Mouse (Mus musculus): ENCODE measurements around the gene Gak. TPM values are rescaled to one million over a fixed set of nuclear protein-coding genes. Genes with fewer than 3 reads are reported as not detected.
"Not testable (repeated sequence)": the region's sequence is repeated elsewhere in the genome, so short reads cannot be mapped to it uniquely, and the experiment has no call there.

Gak gene
- total RNA-seq, 2 experiments from 2014 or later = 98.1 to 98.8 TPM

DNA sequence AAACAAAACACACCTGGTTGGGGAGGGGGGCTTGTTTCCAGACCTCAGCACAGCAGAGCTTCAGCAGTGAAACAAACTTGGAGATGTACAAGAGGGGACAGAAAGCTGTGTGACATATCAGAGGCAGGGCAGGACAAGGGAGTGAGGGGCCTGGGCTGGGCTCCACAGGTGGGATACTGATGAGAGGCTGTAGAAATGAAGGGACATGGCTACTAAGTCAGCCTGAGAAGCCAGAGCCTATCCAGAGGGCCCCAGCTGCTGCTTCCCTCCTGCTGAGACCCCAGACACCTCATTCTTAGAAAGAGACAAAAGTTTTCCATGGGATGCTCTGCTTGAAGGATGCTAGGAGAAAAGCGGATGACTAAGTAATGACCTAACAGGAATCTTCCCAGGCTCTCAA, 29.1 kb upstream of the Gak start:
- DNase-seq (ENCODE audit: low spot score in 2 of 2) = no peak
- intact Hi-C loops (cut with DNase I) = no loop called here

DNA sequence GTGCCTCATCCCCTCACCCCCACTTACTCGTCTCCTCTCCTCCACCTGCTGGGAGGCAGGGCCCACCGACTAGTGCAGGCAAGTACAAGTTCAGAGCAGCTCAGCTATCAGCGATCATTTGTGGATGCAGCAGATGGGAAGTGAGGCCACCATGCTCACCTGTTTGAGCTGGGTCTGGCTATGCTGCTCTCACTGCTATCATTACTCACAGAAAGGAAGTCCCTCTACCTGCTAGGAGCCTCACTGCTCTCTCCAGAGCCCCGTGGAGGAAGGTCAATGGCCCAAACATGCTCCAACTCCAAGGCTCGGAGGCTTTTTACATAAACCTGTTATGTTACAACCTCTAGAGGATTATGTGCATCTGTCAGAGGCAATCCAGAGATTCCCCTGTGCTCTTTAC, 27.9 kb upstream of the Gak start:
- intact Hi-C loops (cut with DNase I) = no loop called here
- DNase-seq (ENCODE audit: low spot score in 2 of 2) = no peak

DNA sequence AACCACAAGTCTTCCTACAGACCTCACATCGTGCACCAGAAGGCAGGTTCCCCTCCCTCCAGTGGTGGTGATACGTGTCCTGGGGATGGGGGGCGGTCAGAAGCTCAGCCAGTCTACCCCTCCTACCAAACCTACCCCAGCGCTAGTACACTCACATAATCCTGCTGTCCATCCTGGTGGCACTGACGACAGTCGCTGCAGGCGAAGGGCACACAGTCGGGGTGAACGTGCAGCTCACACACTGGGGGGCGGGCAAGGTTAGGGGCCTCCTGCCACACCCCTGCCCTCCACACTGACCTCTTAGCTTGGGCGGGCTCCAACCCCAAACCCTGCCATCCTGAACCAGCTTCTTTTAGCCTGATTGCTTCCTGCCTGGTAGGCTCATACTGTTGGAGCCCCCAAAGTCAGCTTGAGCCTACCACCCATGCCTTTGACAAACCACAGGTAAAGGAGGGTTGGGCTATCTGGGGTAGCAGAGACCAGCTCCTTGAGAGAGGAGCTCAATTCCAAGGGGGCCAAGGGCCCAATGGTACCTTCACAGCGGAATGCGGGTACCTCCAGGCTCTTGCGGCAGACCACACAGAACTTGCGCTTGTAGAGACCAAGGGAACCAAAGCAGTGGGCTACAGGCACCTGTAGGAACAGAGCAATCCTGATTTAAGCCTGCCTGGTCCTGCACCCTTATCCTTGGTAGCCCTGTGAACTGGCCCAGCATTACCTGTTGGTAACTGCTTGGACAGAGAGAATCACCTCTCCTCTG, 26.5 kb upstream of the Gak start:
- intact Hi-C loops (cut with DNase I) = no loop called here
- DNase-seq (ENCODE audit: low spot score in 2 of 2) = no peak

DNA sequence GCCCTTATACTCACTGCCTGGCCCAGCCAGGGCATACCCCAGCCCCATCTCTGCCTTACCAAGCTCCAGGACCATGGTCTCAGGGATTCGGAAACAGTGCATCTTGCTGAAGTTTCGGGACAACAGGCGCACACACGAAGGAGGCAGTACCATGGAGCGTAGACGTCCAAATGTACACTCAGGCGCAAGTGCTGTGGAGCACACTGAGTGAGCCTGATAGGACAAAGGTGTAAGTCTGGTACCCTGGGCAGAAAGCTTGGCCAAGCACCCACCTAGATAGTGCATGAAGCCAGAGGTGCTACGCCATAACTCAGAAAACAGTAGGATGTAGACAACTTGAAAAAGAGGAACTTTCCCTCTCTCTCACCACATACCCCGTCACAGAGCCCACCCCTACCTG, 25.8 kb upstream of the Gak start:
- intact Hi-C loops (cut with DNase I) = no loop called here
- no peak for DNase-seq (ENCODE audit: low spot score in 2 of 2)

DNA sequence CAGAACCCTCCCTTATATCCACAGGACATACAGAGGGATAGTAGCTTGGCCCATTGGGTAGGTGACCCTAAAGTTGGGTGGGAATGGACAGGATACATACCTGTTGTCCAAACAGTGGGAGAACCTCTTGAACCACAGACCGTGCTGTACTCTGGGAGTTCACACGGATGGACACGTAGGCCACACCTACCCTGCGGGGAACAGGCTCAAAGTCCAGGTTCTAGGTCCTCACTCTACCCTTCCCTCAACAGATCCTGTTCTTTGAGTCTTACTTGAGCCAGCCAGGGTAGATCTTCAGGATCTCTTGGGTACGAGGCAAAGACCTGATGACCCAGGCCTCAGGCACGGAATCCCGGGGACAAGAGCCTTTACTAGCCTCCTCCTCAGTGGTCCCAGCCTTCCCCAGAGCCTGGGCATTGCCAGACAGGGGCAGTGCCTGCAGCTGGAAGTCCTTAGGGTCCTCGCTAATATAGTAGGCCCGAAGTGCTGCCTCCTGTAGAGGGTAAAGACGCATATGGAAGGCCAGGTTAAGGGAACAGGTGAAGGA, 25.0 kb upstream of the Gak start:
- intact Hi-C loops (cut with DNase I) = no loop called here
- DNase-seq (ENCODE audit: low spot score in 2 of 2) = no peak

DNA sequence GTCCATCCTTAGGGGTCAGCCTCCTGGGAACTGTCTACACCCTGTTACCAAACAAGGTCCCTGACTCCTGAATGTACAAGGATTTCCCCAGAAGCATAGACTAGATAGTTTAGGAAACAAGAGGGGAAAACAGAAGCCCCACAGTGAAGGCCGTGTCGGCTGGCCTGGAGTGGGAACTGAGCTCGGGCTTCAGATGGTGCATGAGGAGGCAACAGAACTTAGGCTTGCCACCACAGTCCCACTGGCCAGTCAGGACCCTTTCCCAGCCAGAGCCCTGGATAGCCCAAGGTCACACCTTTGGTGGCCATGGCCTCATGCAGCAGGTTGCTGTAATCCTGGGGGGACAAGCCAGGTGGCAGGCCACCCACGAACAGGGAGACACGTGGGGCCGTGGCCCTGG, 23.8 kb upstream of the Gak start:
- DNase-seq (ENCODE audit: low spot score in 2 of 2) = no peak
- intact Hi-C loops (cut with DNase I) = no loop called here

DNA sequence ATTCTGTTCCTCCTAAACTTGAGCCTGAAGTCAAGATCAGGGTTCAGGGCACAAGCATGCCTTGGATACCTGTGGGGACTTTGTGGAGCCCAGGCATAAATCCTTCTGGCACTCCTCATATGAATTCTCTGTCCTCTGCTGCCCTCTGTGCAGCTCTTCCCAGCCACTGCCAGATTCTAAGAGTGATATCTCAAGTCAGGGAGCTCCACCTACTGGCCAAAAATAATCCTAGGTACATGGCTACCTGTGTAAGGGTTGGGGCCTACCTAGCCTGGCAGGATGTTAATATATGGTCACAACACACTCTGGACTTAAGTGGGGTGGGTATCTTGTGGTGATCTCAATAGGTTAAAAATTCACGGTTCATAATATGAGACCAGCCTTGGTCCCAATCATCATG, 22.3 kb upstream of the Gak start:
- intact Hi-C loops (cut with DNase I) = no loop called here
- DNase-seq (ENCODE audit: low spot score in 2 of 2) = no peak

DNA sequence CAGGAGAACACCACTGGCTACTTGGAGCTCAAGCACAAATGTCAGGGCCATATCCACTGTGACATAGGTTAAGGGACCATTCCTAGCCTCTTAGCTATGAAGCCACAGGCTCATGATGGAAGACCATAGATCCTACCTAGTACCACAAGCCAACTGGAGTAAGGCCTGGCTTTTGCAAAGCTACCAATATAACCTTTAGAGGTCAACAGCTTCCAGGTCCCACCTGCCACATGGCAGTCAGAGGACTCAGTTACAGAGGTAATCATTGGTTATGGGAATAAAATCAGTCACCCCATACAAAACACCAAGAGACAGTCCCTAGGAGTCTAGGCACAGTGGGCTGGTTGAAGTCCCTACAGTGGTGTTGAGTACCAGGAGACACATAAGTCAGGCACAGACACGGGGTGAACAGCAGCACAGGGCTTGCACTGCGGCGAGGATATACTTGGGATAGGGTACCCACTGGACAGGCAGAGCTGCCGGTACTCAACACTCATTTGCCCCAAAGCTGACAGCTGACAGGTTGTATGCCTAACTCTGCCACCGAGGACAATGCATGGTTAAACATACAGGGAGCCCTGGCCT, 21.7 kb upstream of the Gak start:
- intact Hi-C loops (cut with DNase I) = no loop called here
- no peak for DNase-seq (ENCODE audit: low spot score in 2 of 2)

DNA sequence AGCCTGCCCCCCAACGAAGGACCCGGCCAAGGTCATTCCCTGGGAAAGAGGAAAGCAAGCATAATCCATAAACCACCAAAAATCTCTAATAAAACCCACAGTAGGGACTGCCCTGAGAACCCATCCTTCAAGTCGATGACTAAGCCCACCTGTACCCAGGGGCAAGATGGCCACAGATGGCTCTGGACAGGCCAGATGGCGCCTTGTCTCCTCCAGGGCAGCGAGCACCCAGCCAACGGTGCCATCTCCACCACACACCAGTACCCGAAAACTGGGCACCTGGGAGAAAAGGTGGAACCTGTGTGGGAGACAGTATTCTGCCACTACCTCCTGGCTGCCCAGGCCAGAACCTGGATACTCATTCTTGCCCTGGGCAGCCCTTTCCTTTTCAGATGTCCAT, 20.8 kb upstream of the Gak start:
- intact Hi-C loops (cut with DNase I) = no loop called here
- no peak for DNase-seq (ENCODE audit: low spot score in 2 of 2)

DNA sequence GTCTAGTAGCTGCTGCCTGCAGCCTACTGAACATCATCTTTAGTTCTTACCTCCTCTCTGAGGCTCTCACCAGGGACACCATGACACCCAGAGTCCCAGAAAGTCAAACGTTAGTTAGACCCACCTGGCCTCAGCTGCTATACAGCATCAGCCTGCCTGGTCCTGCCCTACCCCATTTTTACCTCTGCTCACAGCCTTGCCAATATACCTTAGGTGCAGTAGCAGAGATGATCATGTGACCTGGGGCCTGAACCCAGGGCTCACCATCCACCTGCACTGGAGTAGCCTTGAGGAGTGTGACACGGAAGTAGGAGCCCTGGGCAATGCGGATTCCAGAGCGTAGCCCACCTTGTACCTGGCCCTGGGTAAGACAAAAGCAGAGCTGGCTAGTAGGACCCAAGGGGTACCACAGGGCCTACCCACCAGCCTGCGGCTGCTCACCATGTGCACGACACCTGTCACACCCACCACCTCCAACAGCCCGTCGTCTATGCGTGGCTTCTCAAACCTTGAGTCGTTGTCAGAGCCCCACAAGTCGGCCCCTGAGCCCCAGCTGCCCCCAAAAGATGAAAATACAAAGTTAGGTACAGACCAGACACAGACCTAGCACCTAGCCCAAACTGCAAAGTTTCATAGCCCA, 19.5 kb upstream of the Gak start:
- intact Hi-C loops (cut with DNase I) = no loop called here
- DNase-seq (ENCODE audit: low spot score in 2 of 2) = no peak

DNA sequence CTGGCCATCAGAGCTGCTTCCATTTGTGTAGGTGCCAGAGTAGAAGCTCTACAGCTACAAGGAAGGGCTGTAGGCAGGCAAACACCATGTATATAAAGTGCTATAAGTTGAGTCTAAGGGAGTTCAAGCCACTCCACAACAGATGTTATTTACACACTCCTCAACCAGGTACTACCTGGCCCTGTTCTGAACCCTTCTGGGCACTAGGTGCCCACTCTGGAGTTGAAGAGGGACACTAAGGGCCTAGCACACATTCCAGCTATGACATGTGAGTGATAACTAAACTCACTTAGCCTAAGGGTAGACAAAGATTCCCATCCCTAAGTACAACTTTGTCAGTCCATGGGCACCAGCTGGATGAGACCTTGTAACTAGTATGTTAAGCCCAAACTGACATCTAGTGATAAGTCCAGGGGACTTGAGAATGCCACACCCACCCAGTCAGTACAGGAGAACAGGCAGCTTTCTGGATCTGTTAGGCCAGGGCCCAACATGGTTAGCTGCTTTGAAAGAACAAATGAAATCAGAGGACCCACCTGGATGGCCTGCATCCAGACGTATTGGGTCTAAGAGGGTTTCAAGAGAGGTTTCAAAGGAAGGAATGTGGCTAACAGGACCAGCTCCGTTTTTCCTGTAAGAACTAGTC, 18.4 kb upstream of the Gak start:
- intact Hi-C loops (cut with DNase I) = no loop called here
- DNase-seq (ENCODE audit: low spot score in 2 of 2) = no peak

DNA sequence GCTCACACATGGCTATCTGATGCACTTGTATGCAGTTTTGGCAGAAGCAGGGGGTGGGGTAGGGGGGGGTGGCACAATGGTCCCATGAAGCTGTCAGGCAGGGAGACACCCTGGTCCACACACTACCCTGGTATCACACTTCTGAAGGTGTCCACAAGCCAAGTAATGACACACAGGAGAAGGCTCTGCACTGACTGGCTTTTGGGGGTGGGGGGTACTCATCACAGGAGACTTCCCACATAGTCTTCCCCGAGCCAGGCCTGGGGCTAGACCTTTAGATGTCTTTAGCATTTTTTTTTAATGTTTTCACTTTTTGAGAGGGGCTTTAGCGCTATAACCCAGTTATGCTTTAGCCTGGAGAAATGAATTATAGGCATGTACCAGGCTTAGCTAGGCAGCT, 17.8 kb upstream of the Gak start:
- intact Hi-C loops (cut with DNase I) = no loop called here
- DNase-seq (ENCODE audit: low spot score in 2 of 2) = no peak

DNA sequence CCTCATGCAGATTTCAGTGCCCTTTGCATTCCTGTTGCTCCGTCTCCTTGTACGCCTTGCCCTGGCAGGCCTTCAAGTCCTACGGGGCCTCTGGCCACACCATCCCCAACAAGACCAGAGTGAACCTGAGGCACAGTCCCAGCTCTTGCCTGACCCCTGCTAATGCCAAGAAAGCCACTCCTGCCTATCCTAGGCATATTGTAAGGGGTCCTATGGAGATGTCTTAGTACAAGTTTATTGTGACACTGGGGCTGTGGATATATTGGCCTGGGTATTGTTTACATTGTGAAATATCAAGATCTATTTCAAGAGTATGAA, 16.7 kb upstream of the Gak start:
- intact Hi-C loops (cut with DNase I) = no loop called here
- DNase-seq (ENCODE audit: low spot score in 2 of 2) = no peak

DNA sequence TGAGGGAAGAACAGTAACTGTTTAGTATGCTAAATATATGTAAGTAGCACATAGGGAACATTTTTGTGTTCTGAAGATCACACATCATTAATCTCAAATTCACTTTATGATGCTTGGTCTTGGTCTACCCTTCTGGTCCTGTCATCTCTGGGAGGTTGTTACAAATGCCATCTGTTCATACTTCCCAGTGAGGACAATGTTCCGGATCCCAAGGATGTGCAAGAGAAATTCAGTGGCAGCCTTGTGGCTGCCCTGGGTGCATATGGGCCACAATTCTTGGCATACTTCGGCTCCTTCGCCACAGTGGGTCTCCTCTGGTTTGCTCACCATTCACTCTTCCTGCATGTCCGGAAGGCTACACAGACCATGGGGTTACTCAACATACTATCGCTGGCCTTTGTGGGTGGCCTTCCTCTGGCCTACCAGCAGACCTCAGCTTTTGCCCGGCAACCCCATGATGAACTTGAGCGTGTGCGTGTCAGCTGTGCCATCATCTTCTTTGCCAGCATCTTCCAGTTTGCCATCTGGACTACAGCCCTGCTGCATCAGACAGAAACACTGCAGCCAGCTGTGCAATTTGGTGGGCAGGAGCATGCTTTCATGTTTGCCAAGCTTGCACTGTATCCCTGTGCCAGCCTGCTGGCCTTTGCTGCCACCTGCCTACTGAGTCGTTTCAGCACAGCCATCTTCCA, 16.2 kb upstream of the Gak start:
- no peak for DNase-seq (ENCODE audit: low spot score in 2 of 2)
- intact Hi-C loops (cut with DNase I) = no loop called here

DNA sequence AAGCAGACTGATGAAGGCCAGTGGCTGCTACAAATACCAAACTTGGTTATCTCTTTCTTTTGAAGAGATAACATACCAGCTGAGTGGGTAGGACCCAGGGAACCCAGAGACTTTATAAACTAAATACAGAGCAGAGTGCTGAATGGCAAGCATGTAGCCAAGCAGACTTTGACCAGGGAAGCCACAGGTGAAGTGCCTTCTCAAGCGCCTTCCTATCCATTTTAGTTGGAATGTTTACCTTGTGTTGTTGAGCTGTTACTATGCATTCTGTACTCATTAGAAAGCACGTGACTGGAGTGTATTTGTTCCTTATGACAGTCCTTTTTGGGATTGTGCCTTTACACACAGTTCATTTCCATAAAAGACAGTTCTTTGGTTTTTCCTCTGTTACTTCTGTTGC, 14.1 kb upstream of the Gak start:
- intact Hi-C loops (cut with DNase I) = no loop called here
- no peak for DNase-seq (ENCODE audit: low spot score in 2 of 2)

DNA sequence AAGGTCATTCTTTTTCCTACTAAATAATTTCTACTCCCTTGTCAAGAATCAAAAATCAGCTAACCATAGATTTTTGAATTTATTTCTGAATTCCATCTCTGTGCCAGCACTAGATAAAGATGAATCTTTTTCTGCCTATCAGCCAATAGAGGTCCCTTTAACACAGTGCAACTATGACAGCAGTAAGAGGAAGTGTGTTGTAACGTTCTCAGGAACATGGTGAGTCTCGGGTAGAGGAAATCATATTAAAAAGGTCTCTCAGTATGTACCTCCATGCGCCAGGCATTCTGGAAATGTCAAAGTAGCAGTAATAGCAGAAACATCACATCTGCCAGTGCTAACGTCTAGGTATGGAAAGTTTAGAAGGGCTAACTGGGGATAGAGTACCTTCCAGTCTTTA, 6.6 kb upstream of the Gak start:
- intact Hi-C loops (cut with DNase I) = no loop called here
- DNase-seq (ENCODE audit: low spot score in 2 of 2) = no peak

DNA sequence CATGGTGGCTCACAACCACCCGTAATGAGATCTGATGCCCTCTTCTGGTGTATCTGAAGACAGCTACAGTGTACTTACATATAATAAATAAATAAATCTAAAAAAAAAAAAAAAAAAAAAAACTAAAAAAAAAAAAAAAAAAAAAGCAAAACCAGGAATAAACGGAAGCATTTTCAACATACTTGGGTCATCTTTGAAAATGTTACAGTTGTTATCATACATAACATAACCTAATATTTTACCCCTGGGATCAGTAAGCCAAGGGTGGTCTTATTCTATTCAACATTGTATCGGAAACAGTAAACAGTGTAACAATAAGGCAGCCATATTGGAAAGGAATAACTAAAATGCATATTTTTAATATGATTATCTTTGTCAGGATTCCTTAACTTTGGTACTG, 4.5 kb upstream of the Gak start:
- DNase-seq (ENCODE audit: low spot score in 2 of 2); intact Hi-C loops (cut with DNase I): not testable (repeated sequence)

DNA sequence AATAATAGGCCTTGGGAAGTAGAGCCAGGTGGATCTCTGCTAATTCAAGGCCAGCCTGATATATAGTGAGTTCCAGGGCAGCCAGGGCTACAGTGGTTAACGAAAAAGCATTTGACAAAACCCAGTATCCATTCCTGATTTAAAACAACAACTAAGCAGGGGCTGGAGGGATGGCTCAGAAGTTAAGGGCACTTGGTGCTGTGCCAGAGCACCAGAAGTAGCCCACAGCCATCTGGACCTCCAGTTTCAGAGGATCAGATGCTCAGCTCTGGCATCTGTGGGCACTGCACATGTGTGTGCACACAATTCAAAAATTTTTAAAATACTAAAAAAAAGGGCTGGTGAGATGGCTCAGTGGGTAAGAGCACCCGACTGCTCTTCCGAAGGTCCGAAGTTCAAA, 4.1 kb upstream of the Gak start:
- intact Hi-C loops (cut with DNase I) = no loop called here
- DNase-seq (ENCODE audit: low spot score in 2 of 2) = no peak

DNA sequence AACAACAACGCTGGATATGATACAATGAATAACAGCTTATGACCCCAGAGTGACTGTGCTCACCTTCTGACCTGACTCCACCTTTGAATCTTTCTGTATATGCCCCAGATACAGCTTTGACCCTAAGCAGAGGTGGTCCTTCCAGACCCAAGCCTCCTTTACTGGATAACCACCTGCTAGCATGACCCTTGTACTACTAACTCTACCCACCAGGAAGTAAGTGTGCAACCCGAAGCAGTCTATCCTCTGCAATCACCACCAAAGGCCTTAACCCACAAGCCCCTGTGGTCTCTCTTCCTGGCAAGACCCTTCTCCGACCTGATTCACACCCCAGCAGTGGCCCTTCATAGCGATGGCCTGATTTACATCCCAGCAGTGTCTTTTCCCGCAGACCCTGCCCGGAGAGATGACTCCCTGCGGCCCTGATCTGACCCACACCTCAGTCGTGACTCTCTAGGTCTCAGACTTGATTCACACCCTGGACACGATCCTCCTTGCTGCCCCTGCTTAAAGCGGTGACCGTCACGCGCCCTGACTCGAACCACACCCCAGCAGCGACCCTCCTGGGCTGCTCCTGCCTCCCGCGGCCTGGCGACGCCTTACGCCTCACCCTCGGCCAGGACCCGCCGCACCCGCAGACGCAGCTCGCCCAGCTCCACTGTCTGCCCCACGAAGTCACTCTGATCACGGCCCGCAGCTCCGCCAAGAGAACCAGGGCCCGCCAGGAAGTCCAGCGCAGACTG, 493 bp downstream of the Gak start:
- intact Hi-C loops (cut with DNase I) = no loop called here
- DNase-seq (ENCODE audit: low spot score in 2 of 2) = no peak
